Mouse (Mus musculus) ES-E14 (cell line): ENCODE results near the gene Cfi.

Experiments
- CHD2 ChIP-seq: IDR thresholded peaks from 2 replicates; pipeline ENCODE4 v1.6.1; 2014; ENCODE audit warnings: mild to moderate bottlenecking, low read depth, low read length, inconsistent platforms
- MAFK ChIP-seq: IDR thresholded peaks from 2 replicates; pipeline ENCODE4 v1.6.1; 2014; ENCODE audit warnings: mild to moderate bottlenecking, low read depth, low read length, inconsistent platforms; ENCODE audit not compliant: insufficient read depth
- ZNF384 ChIP-seq: IDR thresholded peaks from 2 replicates; pipeline ENCODE4 v1.6.1; 2012; ENCODE audit warnings: low read depth, low read length, inconsistent platforms

GRCm38 (mm10) chr3:129863698-129864097 lies 28.0 kb downstream of the Cfi start:
- TF ChIP-seq CHD2 (no peak), ZNF384 (no peak), MAFK (no peak)
